Mouse (Mus musculus): ENCODE measurements around the gene Senp3.
"Not testable (repeated sequence)": the region's sequence is repeated elsewhere in the genome, so short reads cannot be mapped to it uniquely, and the experiment has no call there.

The Senp3 gene

GRCm38 (mm10) chr11:69706775-69707479 lies 25.0 kb upstream of the Senp3 start:
- no peak for DNase-seq (ENCODE audit: extremely low spot score, low read depth, low spot score)

- DNase-seq (ENCODE audit: extremely low spot score, low read depth, low spot score): no peak
Measured at GRCm38 (mm10) chr11:69704613-69705010, 22.7 kb upstream of the Senp3 start.

- no peak for DNase-seq (ENCODE audit: extremely low spot score, low read depth, low spot score)
Measured at GRCm38 (mm10) chr11:69703814-69704612, 22.1 kb upstream of the Senp3 start.

GRCm38 (mm10) chr11:69703381-69703780 lies 21.5 kb upstream of the Senp3 start:
- not testable (repeated sequence) for DNase-seq (ENCODE audit: extremely low spot score, low read depth, low spot score)

GRCm38 (mm10) chr11:69702886-69703285 lies 21.0 kb upstream of the Senp3 start:
- not testable (repeated sequence) for DNase-seq (ENCODE audit: extremely low spot score, low read depth, low spot score)

- no peak for DNase-seq (ENCODE audit: extremely low spot score, low read depth, low spot score)
Measured at GRCm38 (mm10) chr11:69699595-69699994, 17.7 kb upstream of the Senp3 start.

GRCm38 (mm10) chr11:69698574-69698973 lies 16.7 kb upstream of the Senp3 start:
- no peak for DNase-seq (ENCODE audit: extremely low spot score, low read depth, low spot score)

GRCm38 (mm10) chr11:69697396-69697795 lies 15.5 kb upstream of the Senp3 start:
- DNase-seq (ENCODE audit: extremely low spot score, low read depth, low spot score): no peak

GRCm38 (mm10) chr11:69695361-69696181 lies 13.7 kb upstream of the Senp3 start, which contains the start of the genes Tnfsf12 and Tnfsfm13:
TSS of gene Tnfsf12 (minus strand) at chr11:69695849.
TSS of gene Tnfsfm13 (minus strand) at chr11:69696098.
- no peak for DNase-seq (ENCODE audit: extremely low spot score, low read depth, low spot score)

GRCm38 (mm10) chr11:69695046-69695360 lies 13.1 kb upstream of the Senp3 start:
- DNase-seq (ENCODE audit: extremely low spot score, low read depth, low spot score): no peak

- no peak for DNase-seq (ENCODE audit: extremely low spot score, low read depth, low spot score)
Measured at GRCm38 (mm10) chr11:69693421-69693965, 11.6 kb upstream of the Senp3 start.

- DNase-seq (ENCODE audit: extremely low spot score, low read depth, low spot score): no peak
Measured at GRCm38 (mm10) chr11:69692863-69693262, 11.0 kb upstream of the Senp3 start.

GRCm38 (mm10) chr11:69692196-69692811 lies 10.4 kb upstream of the Senp3 start:
- no peak for DNase-seq (ENCODE audit: extremely low spot score, low read depth, low spot score)

- DNase-seq (ENCODE audit: extremely low spot score, low read depth, low spot score): no peak
Measured at GRCm38 (mm10) chr11:69689891-69690290, 8.0 kb upstream of the Senp3 start.

GRCm38 (mm10) chr11:69687061-69687460 lies 5.2 kb upstream of the Senp3 start:
- no peak for DNase-seq (ENCODE audit: extremely low spot score, low read depth, low spot score)

GRCm38 (mm10) chr11:69686377-69686776 lies 4.5 kb upstream of the Senp3 start:
- DNase-seq (ENCODE audit: extremely low spot score, low read depth, low spot score): no peak

GRCm38 (mm10) chr11:69685526-69686148 lies 3.8 kb upstream of the Senp3 start, which contains the start of gene Tnfsf13:
TSS of gene Tnfsf13 (minus strand) at chr11:69685784.
- no peak for DNase-seq (ENCODE audit: extremely low spot score, low read depth, low spot score)

GRCm38 (mm10) chr11:69684936-69685335 lies 3.1 kb upstream of the Senp3 start:
- no peak for DNase-seq (ENCODE audit: extremely low spot score, low read depth, low spot score)

GRCm38 (mm10) chr11:69684128-69684745 lies 2.4 kb upstream of the Senp3 start:
- DNase-seq (ENCODE audit: extremely low spot score, low read depth, low spot score): no peak

- DNase-seq (ENCODE audit: extremely low spot score, low read depth, low spot score): no peak
Measured at GRCm38 (mm10) chr11:69683576-69683975, 1.7 kb upstream of the Senp3 start.

All from hindlimb bud, embryonic 11.5 days (tissue).